Mouse (Mus musculus) testis, adult 2 months (tissue): ENCODE results near the gene Tnfaip1. TPM values are rescaled to one million over a fixed set of nuclear protein-coding genes. Genes with fewer than 3 reads are reported as not detected.

Experiments used
- H3K27ac ChIP-seq: fragments of 200-500 bp; 2 replicates; pipeline ENCODE4 v1.5.1; 2012; ENCODE audit warnings: low read depth, low read length; ENCODE audit not compliant: control insufficient read depth, insufficient read depth
- H3K27me3 ChIP-seq: fragments of 200-500 bp; 2 replicates; pipeline ENCODE4 v1.6.1; 2012; ENCODE audit warnings: mild to moderate bottlenecking, low read length, moderate library complexity; ENCODE audit not compliant: control insufficient read depth, insufficient read depth
- H3K36me3 ChIP-seq: fragments of 200-500 bp; 2 replicates; pipeline ENCODE4 v1.6.1; 2012; ENCODE audit warnings: mild to moderate bottlenecking, low read length; ENCODE audit not compliant: control insufficient read depth, insufficient read depth
- H3K4me1 ChIP-seq: fragments of 200-500 bp; 2 replicates; pipeline ENCODE4 v1.6.1; 2012; ENCODE audit warnings: low read length; ENCODE audit not compliant: control insufficient read depth, insufficient read depth
- H3K4me3 ChIP-seq: fragments of 200-500 bp; 2 replicates; pipeline ENCODE4 v1.5.1; 2012; ENCODE audit warnings: low read depth, mild to moderate bottlenecking, low read length, moderate library complexity, mixed read lengths; ENCODE audit not compliant: control insufficient read depth
- CTCF ChIP-seq: fragments of 200-500 bp; IDR thresholded peaks from 2 replicates; pipeline ENCODE4 v1.5.1; 2012; ENCODE audit warnings: low read depth, mild to moderate bottlenecking, inconsistent platforms, low read length, moderate library complexity; ENCODE audit not compliant: control insufficient read depth, insufficient read depth, insufficient replicate concordance
- POLR2A ChIP-seq: fragments of 200-500 bp; IDR thresholded peaks from 2 replicates; pipeline ENCODE4 v1.6.1; 2012; ENCODE audit warnings: low read depth, mild to moderate bottlenecking, inconsistent platforms, low read length, moderate library complexity; ENCODE audit not compliant: control insufficient read depth
- polyA plus RNA-seq: library from polyadenylated mRNA; depleted of rRNA; stranded (reverse); fragments of >200 nt; gene quantifications from 2 replicates; pipeline ENCODE4 v1.2.3, GENCODE M21; 2012; rRNA removed

The Tnfaip1 gene
- polyA plus RNA-seq, 1 experiment: 9.8 TPM

DNA sequence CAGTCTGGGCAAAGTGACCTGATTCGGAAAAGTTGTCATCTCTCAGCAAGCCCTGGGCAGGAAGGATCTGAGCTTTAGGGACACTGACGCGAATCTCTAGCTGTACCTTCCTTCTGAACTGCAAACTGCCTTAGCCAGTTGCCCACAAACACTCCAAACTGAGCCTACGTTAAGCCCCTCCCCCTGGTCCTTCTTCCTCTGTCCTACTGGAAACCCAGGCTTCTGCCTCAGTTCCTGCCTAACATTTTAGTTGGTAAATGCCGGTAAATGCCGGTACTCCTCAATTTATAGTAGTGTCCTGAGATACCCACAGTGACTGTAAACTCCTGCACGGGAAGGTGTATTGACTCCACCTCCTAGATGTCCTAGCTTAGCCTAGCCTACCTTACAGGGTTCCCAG lies 52.5 kb downstream of the Tnfaip1 start:
- TF ChIP-seq CTCF (no peak), POLR2A (no peak)
- H3K36me3 ChIP-seq: no peaks in the 10 kb centered on the region
- peak overlapping the region; percentile 51 for H3K4me3 ChIP-seq
- H3K27me3 ChIP-seq: no peaks in the 10 kb centered on the region
- no peak overlapping the region for H3K27ac ChIP-seq
- H3K4me1 ChIP-seq: peaks cover 9% of the 10 kb centered on the region; the same call in 1 of the 2 replicates

DNA sequence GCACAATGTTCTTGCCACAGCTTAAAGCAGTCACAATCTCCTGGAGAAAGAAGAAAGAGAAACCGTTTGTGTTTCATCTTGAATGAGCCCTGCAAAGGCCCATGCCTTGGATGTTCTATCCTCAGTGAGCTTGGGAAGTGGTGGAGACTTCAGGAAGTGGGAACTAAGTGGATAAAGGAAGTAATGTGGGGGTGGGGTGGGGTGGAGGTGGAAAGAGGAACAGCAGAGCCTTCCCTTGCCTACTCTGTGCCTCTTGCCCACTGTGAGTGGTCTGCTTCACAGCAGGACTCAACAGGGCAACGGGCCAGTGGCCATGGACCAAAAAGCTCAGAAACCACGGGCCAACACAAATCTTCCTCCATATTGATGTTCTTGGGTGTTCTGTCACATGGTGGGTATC lies 60.8 kb downstream of the Tnfaip1 start:
- TF ChIP-seq POLR2A (no peak), CTCF (no peak)
- Histone ChIP-seq H3K27me3 (no peaks in the 10 kb centered on the region), H3K27ac (no peak overlapping the region), H3K4me3 (no peak overlapping the region), H3K36me3 (no peaks in the 10 kb centered on the region), H3K4me1 (no peaks in the 10 kb centered on the region)

Other genes with a start within 250 kb of the Tnfaip1 start
- 0.22 and 0.28 TPM in 2 replicates for gene BC030499, start 245.5 kb downstream of the Tnfaip1 start, polyA plus RNA-seq
- 54.3 and 56.0 TPM in 2 replicates for gene Spag5, start 234.8 kb downstream of the Tnfaip1 start, polyA plus RNA-seq
- gene Aldoc, start 213.4 kb downstream of the Tnfaip1 start, polyA plus RNA-seq: 5.8 and 7.4 TPM in 2 replicates
- 57.4 and 69.7 TPM in 2 replicates for gene Pigs, start 207.9 kb downstream of the Tnfaip1 start, polyA plus RNA-seq
- gene Unc119, start 192.8 kb downstream of the Tnfaip1 start, polyA plus RNA-seq: 47.2 and 66.7 TPM in 2 replicates
- not detected in 2 replicates for gene Foxn1, start 149.8 kb downstream of the Tnfaip1 start, polyA plus RNA-seq
- gene Slc13a2, start 114.1 kb downstream of the Tnfaip1 start, polyA plus RNA-seq: 2.8 and 3.1 TPM in 2 replicates
- gene Slc46a1, start 70.6 kb downstream of the Tnfaip1 start, polyA plus RNA-seq: 7.7 and 7.8 TPM in 2 replicates
- gene Sarm1, start 38.6 kb downstream of the Tnfaip1 start, polyA plus RNA-seq: 2.5 TPM in 2 replicates
- gene Vtn, start 37.2 kb downstream of the Tnfaip1 start, polyA plus RNA-seq: 0.77 and 0.78 TPM in 2 replicates
- not detected in 2 replicates for gene Sebox, start 32.9 kb downstream of the Tnfaip1 start, polyA plus RNA-seq
- gene Tmem199, start 24.2 kb downstream of the Tnfaip1 start, polyA plus RNA-seq: 16.0 and 19.2 TPM in 2 replicates
- 111 and 129 TPM in 2 replicates for gene Poldip2, start 24.1 kb downstream of the Tnfaip1 start, polyA plus RNA-seq
- gene Ift20, start within 50 bp of the Tnfaip1 start, polyA plus RNA-seq: 62.1 and 64.8 TPM in 2 replicates
- 491 and 534 TPM in 2 replicates for gene Tmem97, start 14.4 kb upstream of the Tnfaip1 start, polyA plus RNA-seq
- gene Nlk, start 161.0 kb upstream of the Tnfaip1 start, polyA plus RNA-seq: 10.8 and 12.0 TPM in 2 replicates
- gene Ccnq, start 215.4 kb upstream of the Tnfaip1 start, polyA plus RNA-seq: 13.8 and 16.5 TPM in 2 replicates